Mouse (Mus musculus) cerebellum, adult 11 months (tissue): ENCODE measurements around the gene Vta1.

Experiments
- DNase-seq: peaks from one replicate; pipeline ENCODE4 v3.0.0; 2022

Gene Vta1

DNA sequence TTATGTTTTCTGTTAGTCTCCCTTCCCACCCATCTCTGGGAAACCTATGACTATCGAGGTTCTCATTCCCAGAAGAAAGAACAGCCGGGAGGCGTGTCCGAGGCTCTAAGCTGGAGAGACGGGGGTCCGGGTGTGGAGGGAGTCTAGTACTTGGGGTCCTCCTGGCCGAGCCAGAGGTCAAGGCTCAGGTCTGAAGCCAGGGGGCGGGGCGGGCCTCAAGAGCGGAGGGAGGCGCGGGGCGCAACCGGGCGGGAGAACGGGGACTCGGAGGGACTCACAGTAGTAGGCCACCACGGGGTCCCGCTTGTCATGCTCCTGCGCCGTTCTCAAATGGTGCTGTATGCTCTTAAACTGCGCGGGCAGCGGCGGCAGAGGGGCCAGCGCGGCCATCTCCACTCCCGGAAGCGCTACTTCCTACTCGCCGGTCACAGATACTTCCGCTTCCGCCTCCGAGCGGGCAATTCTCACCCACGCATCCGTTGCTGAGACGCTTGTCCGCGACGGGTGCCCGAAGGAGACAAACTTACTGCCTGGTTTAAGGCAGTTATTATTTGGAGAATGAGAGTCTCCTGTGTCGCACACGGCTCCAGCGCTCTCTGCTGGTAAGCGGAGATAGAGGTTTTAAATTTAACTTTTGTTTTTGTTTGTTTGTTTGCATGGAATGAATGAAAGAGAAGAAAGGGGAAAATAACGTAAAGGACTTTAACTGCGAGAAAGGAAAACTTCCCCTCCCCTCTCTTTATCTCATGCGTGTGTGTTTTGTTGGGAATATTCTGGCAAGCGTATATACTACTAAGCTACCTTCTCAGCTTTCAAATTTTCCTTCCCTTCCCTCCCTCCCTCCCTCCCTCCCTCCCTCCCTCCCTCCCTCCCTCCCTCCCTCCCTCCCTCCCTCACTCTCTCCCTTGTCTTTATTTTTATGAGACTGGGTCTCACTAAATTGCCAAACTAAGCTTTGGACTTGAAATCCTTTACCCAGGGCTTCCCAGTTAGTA lies at the start of gene Vta1, which contains the start of gene Nmbr:
Gene Vta1 (minus strand): TSS at position 489 of the 995 bp plus-strand sequence.
Gene Nmbr (plus strand): TSS at position 520 of the 995 bp plus-strand sequence.
- DNase-seq, result peak; percentile 97

DNA sequence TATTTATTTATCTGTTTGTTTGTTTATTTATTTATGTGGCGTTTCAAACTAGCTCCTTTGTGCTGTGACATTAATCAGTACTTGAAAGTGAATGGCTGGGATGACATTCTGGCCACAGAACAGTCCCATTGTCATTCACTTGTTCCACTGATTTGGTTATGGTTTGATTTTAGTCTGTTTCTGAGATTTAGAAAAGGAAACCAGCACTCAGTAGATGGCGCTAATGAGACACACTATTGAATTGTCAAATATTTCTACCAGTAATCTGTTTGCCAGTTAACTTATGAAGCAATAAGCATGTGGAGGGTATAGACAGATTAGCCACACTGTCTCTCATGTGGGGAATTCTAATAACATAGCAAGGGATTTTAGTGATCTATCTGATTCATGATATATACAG lies 28.9 kb upstream of the Vta1 start:
- no peak for DNase-seq

DNA sequence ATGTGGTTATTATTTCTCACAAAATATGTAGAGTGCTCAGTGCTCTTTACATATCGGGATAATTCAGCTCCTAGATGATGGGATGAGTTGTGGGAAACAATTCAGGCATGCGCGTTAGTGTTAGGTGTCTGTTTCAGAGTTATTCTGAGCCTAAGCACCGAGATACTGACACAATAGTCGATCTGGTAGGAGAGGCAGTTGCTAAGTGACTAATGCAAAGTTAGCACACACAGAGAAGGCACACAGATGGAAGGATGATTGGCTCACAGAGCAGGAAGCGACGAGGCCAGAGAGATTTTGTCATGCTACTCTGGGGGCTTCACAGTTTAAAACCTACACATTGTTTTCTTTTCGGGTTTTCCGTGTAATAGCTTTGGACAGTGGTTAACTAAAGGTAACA lies 20.3 kb upstream of the Vta1 start:
- no peak for DNase-seq

DNA sequence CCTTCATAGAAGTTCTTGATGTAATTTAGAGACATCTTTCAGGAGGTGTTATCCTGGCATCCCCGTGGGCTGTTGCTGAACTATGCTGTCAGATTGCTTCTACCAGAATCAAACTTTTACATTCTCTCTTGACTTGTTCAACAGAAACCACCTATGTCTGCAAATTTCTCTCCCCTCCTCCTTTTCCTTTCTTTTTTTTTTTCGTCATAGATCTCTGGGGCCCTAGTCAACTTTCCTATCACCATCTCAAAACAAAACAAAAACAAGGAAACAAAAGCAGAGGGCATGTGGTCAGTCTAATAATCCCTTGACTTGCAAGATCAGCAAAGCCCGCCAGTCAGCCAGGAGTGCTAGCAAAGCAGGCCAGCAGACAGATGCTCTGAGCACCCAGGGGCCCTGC lies 12.8 kb upstream of the Vta1 start, which contains the start of gene Gje1:
Gene Gje1 (minus strand): TSS at position 101 of the 400 bp plus-strand sequence.
- DNase-seq, result no peak

DNA sequence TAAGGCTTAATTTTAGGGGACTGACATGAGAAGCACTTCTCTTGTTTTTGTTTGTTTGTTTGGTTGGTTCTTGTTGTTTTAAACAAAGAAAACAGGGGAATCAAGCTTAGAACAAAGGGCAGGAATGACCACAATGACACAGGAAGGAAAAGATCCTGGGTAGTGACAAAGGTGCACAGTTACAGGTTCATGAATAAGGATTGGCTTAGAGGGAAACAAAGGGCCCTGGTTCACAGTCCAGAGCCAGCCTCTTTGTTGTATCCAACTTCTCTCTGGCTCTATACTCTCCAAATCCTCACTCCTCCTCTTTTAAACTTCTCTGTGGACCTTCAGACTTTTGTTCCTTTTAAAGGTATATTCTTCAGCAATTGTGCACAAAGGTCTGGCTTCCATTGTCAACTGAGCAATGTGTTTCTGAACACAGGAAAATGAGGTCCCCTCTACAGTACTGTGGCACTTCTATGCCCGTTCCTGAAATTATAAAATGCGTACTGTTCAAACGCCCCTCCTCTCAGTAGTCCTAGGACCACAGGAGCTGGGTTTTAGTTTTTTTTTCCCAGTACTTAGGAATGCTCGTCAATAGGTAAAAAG lies 1.4 kb downstream of the Vta1 start:
- DNase-seq, result no peak

DNA sequence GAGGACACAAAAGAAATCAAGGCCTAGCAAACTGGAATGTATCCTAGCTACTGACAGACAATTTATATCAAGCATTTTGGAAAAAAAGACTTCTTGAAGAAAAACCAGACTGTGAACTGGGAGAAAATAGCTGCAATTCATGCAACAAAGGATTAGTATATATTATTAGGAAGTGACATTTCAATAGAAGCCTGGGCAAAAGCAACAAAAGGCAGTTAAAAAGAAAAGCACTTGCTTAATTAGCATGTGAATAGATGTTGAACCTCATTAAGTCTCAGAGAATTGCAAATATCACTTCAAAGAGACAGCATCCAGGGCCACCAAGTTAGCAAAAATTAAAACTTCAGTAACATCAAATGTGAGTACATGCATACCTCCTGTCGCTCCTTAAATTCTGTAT lies 2.1 kb downstream of the Vta1 start:
- DNase-seq, result no peak

DNA sequence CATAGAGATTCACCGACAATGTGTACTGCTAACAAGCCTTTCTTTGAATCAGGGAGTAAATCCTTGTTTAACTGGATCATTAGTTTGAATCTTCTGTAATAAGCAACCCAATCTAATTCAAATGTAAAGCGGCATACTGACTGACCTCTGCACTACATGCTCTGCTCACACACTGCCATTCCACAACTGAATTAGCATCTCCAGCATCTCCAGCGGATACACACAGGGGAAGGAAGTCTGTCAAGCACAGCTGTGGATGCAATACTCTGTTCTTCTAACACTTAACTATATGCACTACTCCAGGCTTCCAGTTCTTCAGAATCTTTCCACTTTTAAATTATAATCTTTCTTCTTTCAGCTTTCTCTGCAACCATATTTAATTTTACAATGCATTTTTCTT lies 15.0 kb downstream of the Vta1 start:
- no peak for DNase-seq

DNA sequence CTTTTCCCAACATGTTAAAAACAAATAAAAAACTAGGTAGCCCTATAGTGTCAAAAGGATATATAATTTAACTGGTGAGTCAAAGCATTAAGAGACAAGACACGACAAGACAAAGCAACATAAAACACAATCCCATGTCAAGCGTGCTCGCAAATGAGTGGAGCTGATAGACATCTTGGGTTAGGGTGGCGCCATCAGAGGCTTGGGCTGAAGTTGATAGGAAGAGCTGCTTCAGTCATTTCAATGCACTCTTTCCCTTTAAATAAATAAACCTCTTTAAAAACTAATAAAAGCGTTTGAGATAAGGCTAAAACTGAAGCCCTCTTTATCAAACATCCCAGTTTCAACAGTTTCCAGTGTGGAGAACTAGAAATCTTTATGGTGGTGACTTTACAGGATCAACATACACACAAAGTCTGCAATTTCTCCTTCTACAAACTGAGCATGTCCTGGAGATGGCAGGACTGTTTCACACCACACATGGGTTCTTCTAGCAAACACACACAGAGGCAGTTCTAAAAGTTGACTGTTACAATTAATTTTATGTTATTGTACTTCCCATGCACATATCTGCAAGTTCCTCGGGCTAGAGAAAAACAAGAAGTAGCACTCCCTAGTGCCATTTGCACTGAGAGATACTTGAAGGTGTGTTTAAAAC lies 16.4 kb downstream of the Vta1 start:
- no peak for DNase-seq

DNA sequence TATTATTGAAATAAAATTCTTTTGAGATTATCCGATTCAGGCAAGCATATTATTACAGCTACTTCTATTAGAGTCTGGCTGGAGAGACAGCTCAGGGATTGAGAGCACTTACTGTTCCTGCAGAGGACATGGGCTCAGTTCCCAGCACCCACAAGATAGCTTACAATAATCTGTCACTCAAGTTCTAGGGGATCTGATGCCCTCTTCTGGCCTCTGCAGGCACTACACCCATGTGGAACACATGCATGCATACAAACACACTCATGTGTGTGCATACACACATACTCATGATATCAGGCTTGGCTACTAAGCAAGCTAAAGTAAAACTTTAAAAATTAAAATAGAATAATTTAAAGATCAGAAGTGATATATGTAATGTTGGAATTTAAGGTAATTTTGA lies 19.7 kb downstream of the Vta1 start:
- DNase-seq, result no peak

DNA sequence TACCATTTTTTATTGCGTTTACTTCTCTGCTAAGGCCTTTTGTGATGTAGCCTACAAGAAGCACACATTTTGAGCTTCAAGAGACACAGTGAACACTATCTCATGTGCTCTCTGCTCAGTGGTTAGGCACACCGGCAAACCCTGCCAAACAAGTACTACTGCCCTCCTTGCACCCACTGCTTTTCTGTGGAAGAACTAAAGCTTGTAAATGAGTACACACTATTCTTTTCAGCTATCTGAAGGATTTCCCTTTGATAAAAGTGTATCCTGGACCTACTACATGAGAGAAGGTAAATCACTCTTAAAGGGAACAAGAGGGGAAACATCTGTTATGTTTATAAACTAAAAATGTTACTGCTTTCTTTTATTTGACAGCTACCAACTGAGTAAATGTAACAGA lies 39.2 kb downstream of the Vta1 start:
- DNase-seq, result no peak

DNA sequence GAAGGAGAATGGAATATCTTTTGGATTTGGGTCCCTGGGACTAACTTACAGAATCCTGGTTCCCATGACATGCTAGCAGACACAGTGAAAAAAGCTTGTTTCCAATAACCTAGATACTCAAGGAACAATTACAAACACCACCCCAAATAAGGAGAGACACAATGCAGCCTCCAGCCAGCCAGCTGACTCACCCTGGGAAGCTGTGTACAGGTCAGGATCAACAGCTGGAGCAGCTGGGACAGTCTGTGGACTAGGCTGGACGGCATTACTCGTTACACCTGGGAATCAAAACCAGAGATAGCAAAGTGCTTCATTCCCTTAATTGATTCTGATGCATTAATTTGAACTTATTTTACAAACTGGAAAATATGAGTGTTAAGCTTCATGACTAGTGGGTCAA lies 44.5 kb downstream of the Vta1 start:
- no peak for DNase-seq

DNA sequence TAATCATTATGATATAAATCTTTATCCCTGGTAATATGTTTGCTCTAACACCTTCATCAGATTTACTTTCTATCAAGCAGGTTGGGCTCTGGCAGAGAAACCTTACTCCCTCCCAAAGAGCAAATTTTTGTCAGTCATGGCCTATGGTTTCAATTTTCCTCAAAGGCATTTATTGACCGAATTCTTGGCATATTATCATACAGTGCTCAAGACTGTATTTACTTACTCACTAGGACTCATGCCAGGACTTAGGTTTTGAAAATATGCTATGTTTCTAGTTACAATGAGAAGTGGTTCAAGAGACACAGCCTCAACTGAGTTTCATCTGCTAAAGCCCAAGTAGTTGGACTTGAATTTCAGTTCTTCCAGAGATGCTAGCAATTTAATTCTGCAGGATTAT lies 65.7 kb downstream of the Vta1 start:
- no peak for DNase-seq

DNA sequence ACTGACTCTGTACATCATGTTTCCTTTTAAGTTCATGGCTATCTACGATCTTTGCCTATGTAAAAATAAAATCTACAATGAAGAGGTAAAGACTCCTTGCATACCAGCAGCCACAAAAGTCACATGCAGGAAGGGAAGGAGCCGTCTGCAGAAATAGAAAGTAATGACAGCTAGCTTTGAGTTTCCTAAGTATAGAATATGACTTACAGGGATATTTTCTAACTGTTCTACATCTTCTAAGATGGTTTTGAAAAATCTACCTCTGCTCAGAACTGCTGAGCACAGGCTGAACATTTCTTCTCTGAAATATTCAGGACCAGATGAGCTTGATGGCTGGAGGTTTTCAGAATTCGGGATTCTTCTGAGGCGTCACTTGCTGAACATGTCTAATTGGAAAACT lies 66.3 kb downstream of the Vta1 start:
- DNase-seq, result no peak

DNA sequence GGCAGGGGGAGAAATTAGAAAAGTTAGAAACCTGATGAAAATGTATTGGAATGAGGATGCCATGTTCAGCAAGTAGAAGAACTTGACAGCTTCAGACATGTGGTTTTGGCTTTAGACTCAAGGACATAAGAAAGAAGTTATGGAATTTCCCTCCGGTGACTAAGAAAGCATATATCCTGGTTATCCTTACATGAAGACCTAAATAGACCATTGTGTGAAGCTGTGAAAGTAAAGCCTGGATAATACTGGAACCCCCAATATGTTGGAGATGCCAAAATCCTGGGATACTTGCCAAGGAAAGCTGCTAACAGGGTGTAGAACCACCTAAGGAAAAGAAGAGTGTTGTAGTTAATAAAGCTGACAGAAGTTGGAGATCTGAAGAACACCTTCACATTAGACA lies 79.7 kb downstream of the Vta1 start:
- DNase-seq, result no peak

DNA sequence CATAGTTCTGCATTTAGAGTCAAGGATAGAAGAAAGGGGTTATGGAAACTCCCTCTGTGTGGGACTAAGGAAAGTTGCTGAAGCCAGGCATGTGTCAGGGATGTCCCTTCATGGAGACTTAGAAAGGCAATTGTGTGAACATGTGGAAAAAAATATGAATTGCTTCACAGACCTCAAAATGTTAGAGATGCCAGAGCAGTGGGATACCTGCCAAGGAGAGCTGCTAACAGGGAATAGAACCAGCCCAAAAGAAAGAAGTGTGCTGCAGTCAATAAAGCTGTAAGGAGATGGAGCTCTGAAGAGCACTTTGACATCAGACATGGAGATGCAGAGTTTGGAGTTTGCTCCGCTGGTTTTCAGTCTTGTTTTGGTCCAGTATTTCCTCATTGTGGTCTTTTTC lies 86.2 kb downstream of the Vta1 start:
- no peak for DNase-seq

DNA sequence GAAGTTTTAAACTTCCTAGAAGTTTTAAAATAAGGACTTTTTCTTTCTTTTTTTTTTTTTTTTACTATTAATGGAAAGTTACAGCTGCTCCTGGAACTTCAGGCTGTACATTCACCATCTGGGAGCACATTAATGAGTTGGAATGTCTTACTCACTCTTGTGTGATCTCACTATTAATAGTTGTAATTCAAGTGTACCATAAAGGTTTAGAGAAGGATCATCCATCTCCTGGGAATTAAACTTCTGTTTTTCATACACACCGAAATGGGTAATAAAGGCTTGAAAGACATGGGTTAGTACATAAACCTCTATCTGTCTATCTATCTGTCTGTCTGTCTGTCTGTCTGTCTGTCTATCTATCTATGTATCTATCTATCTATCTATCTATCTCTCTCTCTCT lies 87.1 kb downstream of the Vta1 start:
- DNase-seq, result no peak

DNA sequence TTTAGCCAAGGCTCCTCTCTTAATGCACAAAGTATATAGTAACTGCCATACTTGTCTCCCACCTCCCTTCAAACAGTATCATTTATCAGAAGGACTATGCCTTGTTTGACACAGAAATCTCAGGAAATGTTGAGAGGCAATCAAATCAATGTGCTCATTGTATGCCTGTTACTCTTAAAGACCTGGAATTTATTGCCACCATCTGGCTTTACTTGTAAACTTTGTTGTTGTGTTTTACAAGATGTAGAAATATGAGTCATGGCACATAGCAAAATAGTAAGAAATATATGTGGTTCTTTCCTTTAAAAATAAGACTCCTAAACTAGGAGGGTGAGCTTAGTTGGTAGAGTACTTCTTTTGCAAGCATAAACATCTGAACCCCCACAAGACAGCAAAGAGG lies 89.9 kb downstream of the Vta1 start:
- no peak for DNase-seq

DNA sequence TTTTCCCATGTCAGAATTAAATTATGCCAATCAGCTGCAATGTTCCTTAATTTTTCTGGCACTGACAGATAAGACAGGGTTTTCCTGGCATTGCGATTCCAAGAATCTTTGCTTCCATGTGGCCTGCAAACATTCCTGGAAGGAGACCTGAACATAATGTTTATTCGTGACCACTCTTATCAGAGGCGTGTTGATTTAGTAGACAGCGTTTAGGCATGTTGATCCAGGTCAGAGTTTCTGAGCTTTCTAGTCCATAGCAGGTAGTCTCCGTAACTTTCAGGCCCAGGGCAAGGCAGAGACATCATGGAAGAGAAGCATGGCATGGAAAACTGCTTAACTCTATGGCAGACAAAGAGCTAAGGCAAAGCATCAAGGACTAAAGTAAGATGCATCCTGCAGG lies 97.8 kb downstream of the Vta1 start:
- DNase-seq, result no peak
